Mouse (Mus musculus) 416B (cell line): ENCODE measurements around the gene Fam98a.

ENCODE experiments used
- DNase-seq: peaks from one replicate; pipeline ENCODE4 v3.0.0; 2011; ENCODE audit warnings: low read depth

Fam98a gene

GRCm38 (mm10) chr17:75551512-75552400 lies at the start of gene Fam98a:
Fam98a (minus strand) TSS chr17:75551946.
- DNase-seq, result peak; percentile 95

- DNase-seq, result no peak
These were observed 46.9 kb upstream of the Fam98a start for GRCm38 (mm10) chr17:75598652-75599051.

- DNase-seq, result peak; percentile 48
These were observed 31.0 kb upstream of the Fam98a start for GRCm38 (mm10) chr17:75582738-75583137.

- no peak for DNase-seq
These were observed 23.9 kb upstream of the Fam98a start for GRCm38 (mm10) chr17:75575608-75576007.

GRCm38 (mm10) chr17:75558041-75558440 lies 6.3 kb upstream of the Fam98a start:
- no peak for DNase-seq

GRCm38 (mm10) chr17:75557031-75557430 lies 5.3 kb upstream of the Fam98a start:
- no peak for DNase-seq

- DNase-seq, result no peak
These were observed 854 bp downstream of the Fam98a start for GRCm38 (mm10) chr17:75550771-75551413.

GRCm38 (mm10) chr17:75544262-75544661 lies 7.5 kb downstream of the Fam98a start:
- peak; percentile 17 for DNase-seq

GRCm38 (mm10) chr17:75543434-75543833 lies 8.3 kb downstream of the Fam98a start:
- no peak for DNase-seq

- DNase-seq, result peak; percentile 40
These were observed 11.9 kb downstream of the Fam98a start for GRCm38 (mm10) chr17:75539841-75540240.

- no peak for DNase-seq
These were observed 12.6 kb downstream of the Fam98a start for GRCm38 (mm10) chr17:75539130-75539529.

- DNase-seq, result peak; percentile 20
These were observed 13.3 kb downstream of the Fam98a start for GRCm38 (mm10) chr17:75538431-75538830.

GRCm38 (mm10) chr17:75537050-75537445 lies 14.7 kb downstream of the Fam98a start:
- DNase-seq, result no peak

GRCm38 (mm10) chr17:75536396-75537049 lies 15.2 kb downstream of the Fam98a start:
- DNase-seq, result peak; percentile 66

GRCm38 (mm10) chr17:75535612-75536011 lies 16.1 kb downstream of the Fam98a start:
- DNase-seq, result no peak

- no peak for DNase-seq
These were observed 17.3 kb downstream of the Fam98a start for GRCm38 (mm10) chr17:75534314-75535020.

GRCm38 (mm10) chr17:75532469-75532986 lies 19.2 kb downstream of the Fam98a start:
- DNase-seq, result no peak

GRCm38 (mm10) chr17:75529222-75529935 lies 22.4 kb downstream of the Fam98a start:
- no peak for DNase-seq

GRCm38 (mm10) chr17:75526411-75526810 lies 25.3 kb downstream of the Fam98a start:
- DNase-seq, result no peak

- DNase-seq, result peak; percentile 27
These were observed 27.9 kb downstream of the Fam98a start for GRCm38 (mm10) chr17:75523812-75524211.
